Mouse (Mus musculus) heart, postnatal 25 days (tissue): ENCODE results near the gene Ttc33. TPM values are rescaled to one million over a fixed set of nuclear protein-coding genes. Genes with fewer than 3 reads are reported as not detected.

ENCODE experiments used
- DNase-seq: peaks from one replicate; pipeline ENCODE4 v3.0.0; 2022; ENCODE audit warnings: low spot score
- intact Hi-C: fragments of 180-260 bp; cut with DNase I; formaldehyde crosslinking; loops from one replicate; pipeline ENCODE4 v1.15.1; 2025
- total RNA-seq, 2 experiments: library from RNA; stranded (reverse); gene quantifications; 2 replicates each; pipeline ENCODE4 v1.2.3; 2021

Ttc33 gene
- total RNA-seq, 2 experiments from 2014 or later: 32.6 to 39.5 TPM

GRCm38 (mm10) chr15:5238553-5238952 is 53.2 kb downstream of the Ttc33 start:
- intact Hi-C loops: loop anchor here (5.0 kb wide), 1 partner anchor 1324 kb away; no protein-coding TSS in a partner anchor
- DNase-seq: peak; percentile 29

DNA sequence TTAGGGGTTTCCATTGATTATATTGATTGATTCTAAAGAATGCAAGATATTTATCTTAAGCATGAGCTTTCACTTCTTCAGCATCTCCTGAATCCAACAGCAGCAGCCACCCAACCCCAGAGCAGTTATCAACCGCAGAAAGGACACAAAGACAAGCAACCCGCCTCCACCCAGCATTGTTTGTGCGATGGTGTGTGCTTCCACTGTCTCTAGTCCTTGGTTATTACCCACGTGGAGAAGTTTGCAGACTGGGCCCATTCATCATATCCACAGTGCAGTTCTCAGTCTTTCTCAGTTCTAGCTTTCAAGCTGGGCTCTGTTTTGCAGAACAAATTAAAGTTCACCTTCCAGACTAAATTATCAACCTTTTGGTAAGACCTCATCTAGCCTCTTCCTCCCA is 54.0 kb downstream of the Ttc33 start:
- DNase-seq: no peak
- intact Hi-C loops: loop anchor here (5.0 kb wide), 1 partner anchor 1323 kb away; no protein-coding TSS in a partner anchor

DNA sequence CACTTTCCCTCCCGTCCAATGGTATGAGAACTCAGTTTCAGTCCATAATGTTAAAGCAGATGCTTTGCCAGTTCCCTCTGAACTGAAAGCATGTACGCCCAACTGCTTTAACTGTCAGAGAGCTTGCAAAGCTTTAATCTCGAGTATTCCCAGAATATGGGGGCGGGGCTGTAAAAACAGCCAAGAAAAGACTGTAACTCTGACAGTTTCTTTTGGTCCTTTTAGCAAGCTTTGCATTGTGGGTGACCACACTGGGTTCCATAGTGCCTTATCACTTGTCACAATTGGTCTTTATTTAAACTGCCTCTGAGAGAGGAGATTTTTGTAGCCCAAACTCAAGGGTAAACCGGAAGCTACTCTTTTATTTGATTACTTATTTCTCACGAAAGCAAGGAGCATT is 54.6 kb downstream of the Ttc33 start:
- intact Hi-C loops: loop anchor here (5.0 to 10.0 kb wide), 4 partner anchors 72 to 1322 kb away; no protein-coding TSS in a partner anchor
- no peak for DNase-seq

- intact Hi-C loops: loop anchor here (5.0 to 10.0 kb wide), 3 partner anchors 72 to 284 kb away; no protein-coding TSS in a partner anchor
- DNase-seq: no peak
Observed at GRCm38 (mm10) chr15:5240360-5240759, 55.0 kb downstream of the Ttc33 start.

DNA sequence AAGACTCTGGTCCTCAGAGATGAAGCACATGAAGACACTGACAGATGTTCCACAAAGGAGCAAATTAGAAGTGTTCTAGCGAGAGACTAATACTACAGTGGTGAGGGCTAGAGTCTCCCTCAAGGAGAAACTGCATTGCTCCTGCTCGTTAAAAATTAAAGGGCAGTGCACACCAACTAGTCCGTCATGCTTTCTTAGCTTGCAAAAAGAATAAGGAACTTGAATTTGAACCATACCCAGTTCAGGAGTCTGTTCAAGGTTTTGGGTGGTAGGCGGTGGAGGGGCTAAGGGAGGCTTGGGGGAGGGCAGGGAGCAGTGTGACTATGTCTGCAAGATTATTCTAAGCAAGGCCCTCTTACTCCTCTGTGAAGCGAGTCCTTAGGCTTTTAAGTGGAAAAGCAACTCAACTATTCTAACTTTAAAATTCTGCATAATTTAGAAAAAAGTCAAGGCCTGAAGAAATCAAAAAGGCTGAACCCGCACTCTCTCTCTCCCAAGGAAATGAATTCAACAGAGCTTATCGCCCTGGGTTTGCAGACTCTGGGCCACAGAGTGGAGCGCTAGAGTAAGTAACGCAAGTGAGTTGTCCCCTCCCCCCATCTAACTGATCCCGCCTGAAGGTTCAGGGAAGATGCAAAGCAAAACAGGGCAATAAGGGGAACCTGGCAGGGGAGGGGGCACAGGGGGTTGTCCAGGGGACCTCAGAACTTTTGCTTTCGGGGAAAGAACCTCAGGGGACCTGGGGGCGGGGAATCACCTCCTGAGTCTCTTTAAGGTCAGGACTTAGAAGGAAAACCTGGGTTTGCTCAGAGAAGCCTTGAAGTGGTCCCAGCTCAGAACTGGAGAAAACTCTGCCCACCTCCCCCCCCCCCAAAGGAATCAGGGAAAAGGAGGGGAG is 56.2 kb downstream of the Ttc33 start:
- intact Hi-C loops: loop anchor here (5.0 to 10.0 kb wide), 3 partner anchors 71 to 283 kb away; no protein-coding TSS in a partner anchor
- peak; percentile 21 for DNase-seq

- intact Hi-C loops: loop anchor here (5.0 to 10.0 kb wide), 3 partner anchors 70 to 282 kb away; no protein-coding TSS in a partner anchor
- peak; percentile 19 for DNase-seq
Observed at GRCm38 (mm10) chr15:5242241-5243035, 57.1 kb downstream of the Ttc33 start.

GRCm38 (mm10) chr15:5243036-5243958 is 58.0 kb downstream of the Ttc33 start:
- peak; percentile 33 for DNase-seq
- intact Hi-C loops: loop anchor here (5.0 to 10.0 kb wide), 3 partner anchors 69 to 282 kb away; no protein-coding TSS in a partner anchor

GRCm38 (mm10) chr15:5243959-5244905 is 58.9 kb downstream of the Ttc33 start, which contains the start of gene Ptger4:
Gene Ptger4 (minus strand): TSS chr15:5244187.
- intact Hi-C loops: loop anchor here (5.0 to 10.0 kb wide), 3 partner anchors 68 to 281 kb away; no protein-coding TSS in a partner anchor
- DNase-seq: peak; percentile 91

- intact Hi-C loops: no loop called here
Observed at GRCm38 (mm10) chr15:5250182-5250581, 64.9 kb downstream of the Ttc33 start.

DNA sequence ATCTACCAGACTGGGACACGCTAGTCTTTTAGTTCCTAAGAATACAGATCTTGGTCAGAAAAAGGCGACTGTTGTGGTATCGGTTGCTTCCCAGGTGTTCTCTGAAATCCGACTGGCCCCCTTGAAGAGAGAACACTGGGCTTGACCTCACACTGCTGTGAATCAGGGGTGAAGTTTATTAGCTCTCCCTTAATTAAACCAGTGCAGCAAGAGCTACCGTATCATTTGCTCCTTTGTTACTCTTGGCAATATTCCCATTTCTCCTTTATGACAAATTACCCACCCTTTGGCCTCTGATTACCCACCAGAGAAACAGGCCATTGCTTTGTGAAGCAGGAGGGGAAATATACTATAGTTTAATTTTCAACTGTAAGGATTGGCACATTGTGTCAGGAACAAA is 74.9 kb downstream of the Ttc33 start:
- intact Hi-C loops: no loop called here
- DNase-seq: no peak

More at GRCm38 (mm10) chr15:5250182-5250581, 64.9 kb downstream of the Ttc33 start:
- DNase-seq: no peak

DNA sequence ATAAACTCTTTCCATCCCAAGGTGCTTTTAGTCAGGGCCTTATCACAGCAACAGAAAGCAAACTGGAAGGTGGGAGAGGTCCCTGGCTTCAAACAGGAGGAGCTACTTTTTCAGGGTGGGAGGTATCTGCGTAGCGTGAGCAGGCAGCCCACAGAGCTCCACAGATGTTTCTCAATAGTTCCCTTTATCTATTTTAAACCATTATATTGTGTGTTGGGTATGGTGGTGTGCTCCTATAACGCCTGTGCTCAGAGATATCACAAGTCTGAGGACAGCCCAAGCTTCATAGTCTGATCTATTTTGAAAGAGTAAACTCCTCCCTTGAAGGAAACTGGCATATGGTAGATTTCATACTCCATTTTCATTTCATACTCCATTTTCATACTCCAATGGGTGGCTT is 75.7 kb downstream of the Ttc33 start:
- intact Hi-C loops: no loop called here

DNA sequence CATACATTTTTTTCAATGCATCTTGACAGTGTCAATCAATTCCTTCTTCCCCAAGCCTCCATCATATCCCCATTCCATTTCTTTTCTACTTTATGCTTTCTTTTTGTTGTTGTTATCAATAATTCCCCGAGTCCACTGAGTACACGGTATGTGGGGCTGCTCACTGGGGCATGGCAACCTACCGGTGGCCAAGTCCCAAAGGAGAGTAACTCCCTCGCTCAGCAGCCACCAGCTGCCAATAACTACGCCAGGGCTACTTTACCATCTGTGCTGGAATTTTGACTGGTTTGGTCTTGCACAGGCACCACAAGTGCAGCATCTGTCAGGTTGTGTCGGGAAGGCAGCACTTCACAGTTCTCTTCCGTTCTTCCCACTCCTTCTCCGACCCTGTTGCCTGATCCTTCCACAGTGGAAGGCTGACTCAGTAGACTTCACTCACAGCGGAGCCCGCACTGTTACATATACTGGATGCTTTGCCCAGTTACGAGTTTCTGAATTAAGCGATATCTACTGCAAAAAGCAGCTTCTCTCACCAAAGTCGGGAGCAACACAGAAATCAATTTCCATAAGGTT is 76.9 kb downstream of the Ttc33 start:
- no peak for DNase-seq

More for the DNA sequence above, 75.7 kb downstream of the Ttc33 start:
- DNase-seq: no peak

GRCm38 (mm10) chr15:5262874-5263504 is 77.7 kb downstream of the Ttc33 start:
- DNase-seq: no peak
- intact Hi-C loops: no loop called here

More for the DNA sequence above, 76.9 kb downstream of the Ttc33 start:
- intact Hi-C loops: no loop called here

GRCm38 (mm10) chr15:5266095-5266494 is 80.8 kb downstream of the Ttc33 start:
- intact Hi-C loops: no loop called here
- DNase-seq: no peak
